Mouse (Mus musculus) heart, postnatal 14 days (tissue): ENCODE results near the gene Flt3l. TPM values are rescaled to one million over a fixed set of nuclear protein-coding genes. Genes with fewer than 3 reads are reported as not detected.
A peak's percentile ranks its signal among the peaks of the same experiment; 100 is the strongest.

Experiments
- DNase-seq, 2 experiments: peaks; one replicate each; pipeline ENCODE4 v3.0.0; 2021 to 2022
- intact Hi-C: fragments of 180-260 bp; cut with DNase I; formaldehyde crosslinking; loops from one replicate; pipeline ENCODE4 v1.15.1; 2025
- total RNA-seq, 2 experiments: library from RNA; stranded (reverse); gene quantifications; 2 replicates each; pipeline ENCODE4 v1.2.3; 2021

The Flt3l gene
- total RNA-seq, 2 experiments from 2014 or later: 4.3 to 5.8 TPM

DNA sequence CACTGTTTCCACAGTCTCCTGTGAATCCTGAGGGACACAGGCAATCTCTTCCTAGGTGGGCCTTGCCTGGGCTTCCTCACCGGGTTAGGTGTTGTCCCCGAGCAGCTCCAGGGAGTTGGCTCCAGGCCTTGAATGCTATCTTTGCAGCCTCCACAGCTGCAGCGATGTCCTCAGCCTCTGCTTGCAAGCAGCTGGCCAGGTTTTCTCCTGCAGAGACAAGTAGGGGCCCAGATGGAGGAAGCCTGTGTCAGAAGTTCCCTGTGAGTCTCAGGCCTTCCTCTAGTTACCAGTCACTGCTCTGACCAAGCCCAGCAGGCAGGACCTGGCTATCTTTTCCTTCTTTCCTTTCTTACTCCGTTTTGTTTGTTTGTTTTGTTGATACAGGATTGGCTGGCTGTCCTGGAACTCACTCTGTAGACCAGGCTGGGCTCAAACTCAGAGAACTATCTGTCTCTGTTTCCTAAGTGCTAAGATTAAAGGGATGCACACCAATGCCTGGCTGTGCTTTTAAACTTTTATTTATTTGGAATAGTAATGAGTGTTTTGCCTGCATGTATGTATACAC is 12.4 kb upstream of the Flt3l start:
- intact Hi-C loops: no loop called here
- DNase-seq: peak; percentile 46 to 51

GRCm38 (mm10) chr7:45147899-45148298 is 11.7 kb upstream of the Flt3l start:
- DNase-seq: no peak
- intact Hi-C loops: no loop called here

DNA sequence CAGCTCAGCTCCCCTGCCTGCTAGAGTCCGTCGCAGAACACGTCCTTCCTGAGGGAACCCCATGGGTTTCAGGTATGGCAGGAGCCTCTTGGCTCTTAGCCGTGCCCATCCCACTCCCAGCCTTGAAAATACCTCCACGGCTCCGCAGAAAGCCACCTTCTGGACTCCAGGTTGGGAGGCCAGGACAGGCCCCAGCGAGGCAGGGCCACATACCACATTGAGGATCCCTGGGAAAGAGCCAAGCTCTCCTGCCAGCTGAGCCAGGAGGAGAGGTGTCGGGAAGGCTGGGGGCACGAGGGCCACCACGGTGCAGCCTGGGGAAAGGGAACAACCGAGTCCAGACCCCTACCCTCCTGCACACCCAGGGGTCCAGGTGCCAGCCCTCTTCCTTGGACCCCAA is 11.0 kb upstream of the Flt3l start:
- intact Hi-C loops: no loop called here
- no peak for DNase-seq

DNA sequence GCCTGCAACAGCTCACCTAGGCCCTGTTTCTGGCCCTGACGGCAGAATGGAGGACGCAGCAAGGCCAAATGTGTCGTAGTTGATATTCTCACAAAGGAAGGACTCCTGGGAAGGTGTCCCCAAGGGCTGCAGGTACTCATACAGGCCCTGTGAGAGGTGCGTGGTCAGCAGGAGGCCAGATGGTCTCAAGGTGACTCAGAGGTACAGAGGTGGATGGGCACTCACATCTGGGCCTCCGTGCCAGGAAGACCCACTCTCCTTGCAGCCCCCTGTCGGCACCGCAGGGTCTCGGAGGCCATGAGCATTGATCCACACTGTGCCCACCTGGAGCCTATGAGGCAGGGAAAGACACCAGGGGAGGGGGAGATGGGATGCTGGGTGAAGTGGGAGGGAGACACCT is 9.2 kb upstream of the Flt3l start:
- intact Hi-C loops: no loop called here

GRCm38 (mm10) chr7:45144368-45145174 is 8.3 kb upstream of the Flt3l start:
- intact Hi-C loops: no loop called here
- peak; percentile 35 to 45 for DNase-seq

More for the DNA sequence above, 9.2 kb upstream of the Flt3l start:
- no peak for DNase-seq

DNA sequence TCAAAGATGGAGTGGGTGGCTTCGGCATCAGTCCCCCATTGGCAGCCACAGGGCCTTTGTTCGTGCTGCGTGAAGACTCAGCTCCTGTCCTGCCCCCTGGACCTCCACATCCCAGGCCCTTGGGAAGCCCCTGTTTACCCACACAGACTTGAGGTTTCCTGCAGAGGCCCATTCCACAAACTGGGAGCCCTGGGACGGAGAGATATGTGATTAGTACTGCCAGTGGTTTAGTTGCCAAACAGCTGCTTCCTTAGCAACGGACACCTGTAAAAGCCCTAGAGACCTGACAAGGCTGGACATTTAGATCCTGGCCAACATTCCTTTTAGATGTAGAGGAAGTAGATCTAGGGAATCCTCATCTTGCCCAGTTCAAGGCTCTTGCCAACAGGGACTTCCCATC is 5.7 kb upstream of the Flt3l start:
- DNase-seq: no peak
- intact Hi-C loops: no loop called here

DNA sequence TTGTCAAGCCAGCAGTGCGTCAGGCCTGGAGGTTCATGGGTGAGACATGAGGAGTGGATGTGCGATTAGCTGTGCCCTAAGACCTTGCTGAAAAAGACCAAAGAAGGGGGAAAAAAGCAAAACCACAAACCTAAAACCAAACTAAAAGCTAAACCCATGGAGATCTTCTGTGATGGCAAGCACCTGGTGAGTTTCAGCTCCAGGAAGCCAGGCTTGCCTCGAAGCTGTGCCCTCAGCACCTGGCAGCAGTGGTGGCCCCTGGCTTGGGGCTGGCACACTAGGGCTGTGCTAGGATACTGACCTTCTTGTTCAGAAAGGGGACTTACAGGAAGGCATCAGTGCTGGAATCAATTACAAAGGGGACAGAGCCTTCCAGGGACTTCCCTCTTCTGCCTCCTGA is 5.1 kb upstream of the Flt3l start:
- intact Hi-C loops: no loop called here

GRCm38 (mm10) chr7:45139904-45140723 is 3.9 kb upstream of the Flt3l start:
- intact Hi-C loops: no loop called here
- no peak for DNase-seq

More for the DNA sequence above, 5.1 kb upstream of the Flt3l start:
- DNase-seq: no peak

DNA sequence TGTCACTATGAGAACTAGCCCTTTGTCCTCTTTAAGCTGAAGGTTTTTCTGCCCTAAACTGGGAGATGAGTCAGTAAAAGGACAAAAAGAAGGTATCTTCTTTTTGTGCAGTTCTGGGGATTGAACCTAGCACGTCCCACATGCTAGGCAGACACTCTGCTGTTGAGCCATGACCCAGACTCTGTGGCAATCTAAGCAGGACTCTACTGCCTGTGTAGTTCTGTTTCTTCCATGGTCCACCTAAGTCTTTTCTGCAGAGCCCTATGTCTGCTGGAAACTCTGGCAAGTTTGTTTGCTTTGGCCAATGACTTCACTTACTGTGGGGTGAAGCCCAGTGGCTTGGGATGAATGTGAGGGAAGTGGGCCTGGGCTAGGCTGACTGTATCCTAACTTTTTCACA is 2.2 kb upstream of the Flt3l start:
- intact Hi-C loops: no loop called here
- no peak for DNase-seq

DNA sequence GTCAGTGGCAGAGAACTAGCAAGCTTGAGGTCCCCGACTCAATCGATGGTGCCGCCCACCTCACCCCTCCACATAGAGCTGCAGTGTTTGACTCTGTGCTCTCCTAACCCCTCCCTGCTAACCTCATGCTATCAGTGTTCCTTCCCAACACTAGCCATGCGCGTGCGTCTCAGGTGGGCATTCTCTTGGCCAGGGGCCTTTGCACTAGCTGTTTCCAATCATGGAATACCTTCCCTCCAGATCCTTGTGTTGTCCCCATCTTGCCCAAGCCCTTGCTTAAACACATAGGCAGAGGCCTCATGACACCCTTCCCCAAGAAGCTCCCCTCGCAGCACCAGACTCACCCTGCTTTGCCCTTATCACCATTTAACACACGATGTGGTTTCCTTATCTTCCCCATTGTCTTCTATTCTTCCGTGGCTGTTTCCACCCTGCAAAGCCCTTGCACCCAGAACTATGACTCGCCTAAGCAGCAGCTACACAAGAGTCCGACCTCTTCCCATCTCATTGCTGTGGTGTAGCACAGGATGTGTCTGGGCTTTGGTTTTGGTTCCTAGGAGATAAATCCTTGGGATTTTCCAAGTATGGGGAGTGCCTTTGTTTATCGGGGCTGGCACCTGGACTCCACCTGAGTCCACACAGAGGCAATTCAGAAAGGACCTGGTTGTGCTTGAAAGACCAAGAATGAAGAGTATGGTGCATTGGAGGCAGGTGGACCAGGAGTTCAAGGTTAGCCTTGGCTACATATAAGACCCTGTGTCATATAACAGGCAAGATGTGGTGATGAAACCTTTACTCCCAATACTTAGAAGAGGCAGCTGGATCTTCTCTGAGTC is 1.2 kb upstream of the Flt3l start:
- intact Hi-C loops: no loop called here

GRCm38 (mm10) chr7:45135370-45135769 is 862 bp downstream of the Flt3l start:
- no peak for DNase-seq
- intact Hi-C loops: no loop called here

More for the DNA sequence above, 1.2 kb upstream of the Flt3l start:
- no peak for DNase-seq

DNA sequence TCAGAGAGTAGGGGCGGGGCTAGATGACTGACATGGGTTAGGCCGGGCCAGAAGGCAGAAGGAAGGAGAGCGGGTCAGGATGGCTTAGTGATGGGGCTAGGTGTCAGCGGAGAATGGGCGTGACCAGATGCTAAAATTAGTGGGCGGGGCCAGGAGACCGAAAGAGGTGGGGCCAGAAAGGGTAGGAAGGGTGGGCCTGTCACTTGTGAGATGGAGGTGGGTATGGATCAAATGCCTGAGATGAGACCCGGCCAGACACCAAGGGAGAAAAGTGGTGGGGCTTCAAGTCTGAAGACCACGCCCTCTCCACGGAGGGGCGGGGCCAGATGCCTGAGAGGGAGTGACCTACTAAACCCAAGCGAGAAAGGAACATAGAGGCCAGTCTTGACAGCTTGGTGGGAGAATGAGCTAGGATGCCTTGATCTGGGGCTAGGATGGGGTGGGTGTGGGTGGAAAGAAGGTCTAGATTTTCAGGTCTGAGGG is 1.6 kb downstream of the Flt3l start:
- intact Hi-C loops: loop anchor here (5.0 kb wide), 1 partner anchor 152 kb away; no protein-coding TSS in a partner anchor
- DNase-seq: peak in 1 of 2 experiments; percentile 52

DNA sequence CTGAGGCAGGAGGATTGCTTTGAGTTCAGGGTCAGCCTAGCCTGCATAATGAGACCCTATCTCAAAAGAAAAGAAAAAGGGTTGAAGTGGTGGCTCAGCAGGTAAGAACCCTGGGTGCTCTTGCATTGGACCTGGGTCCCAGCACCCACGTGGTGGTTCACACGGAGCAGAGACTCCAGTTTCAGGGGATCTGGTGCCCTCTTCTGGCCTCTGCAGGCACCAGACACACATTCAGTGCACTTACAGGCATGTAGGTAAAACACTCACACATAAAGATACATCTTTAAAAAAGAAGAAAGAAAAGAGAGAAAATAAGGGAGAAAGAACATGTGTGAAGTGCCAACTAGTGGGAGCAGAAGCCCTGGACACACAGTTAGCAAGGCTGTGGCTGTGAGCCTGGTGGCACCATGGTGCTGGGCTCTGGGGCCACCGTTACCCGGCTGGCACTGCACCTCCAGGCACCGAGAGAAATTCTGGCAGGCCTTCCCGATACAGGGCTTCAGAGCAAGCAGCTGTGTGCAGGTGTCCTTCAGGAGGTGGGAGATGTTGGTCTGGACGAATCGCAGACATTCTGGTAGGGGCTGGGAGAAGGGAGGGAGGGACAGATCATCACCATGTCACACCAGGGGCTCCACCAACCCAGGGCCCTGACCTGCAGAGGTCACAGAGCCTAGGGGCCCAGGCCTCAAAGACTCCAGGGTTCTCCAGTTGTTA is 2.6 kb downstream of the Flt3l start:
- intact Hi-C loops: loop anchor here (5.0 kb wide), 1 partner anchor 151 kb away; no protein-coding TSS in a partner anchor
- DNase-seq: no peak

- intact Hi-C loops: loop anchor here (5.0 kb wide), 1 partner anchor 150 kb away; no protein-coding TSS in a partner anchor
- DNase-seq: no peak
Measured at GRCm38 (mm10) chr7:45131850-45132249, 4.4 kb downstream of the Flt3l start.

DNA sequence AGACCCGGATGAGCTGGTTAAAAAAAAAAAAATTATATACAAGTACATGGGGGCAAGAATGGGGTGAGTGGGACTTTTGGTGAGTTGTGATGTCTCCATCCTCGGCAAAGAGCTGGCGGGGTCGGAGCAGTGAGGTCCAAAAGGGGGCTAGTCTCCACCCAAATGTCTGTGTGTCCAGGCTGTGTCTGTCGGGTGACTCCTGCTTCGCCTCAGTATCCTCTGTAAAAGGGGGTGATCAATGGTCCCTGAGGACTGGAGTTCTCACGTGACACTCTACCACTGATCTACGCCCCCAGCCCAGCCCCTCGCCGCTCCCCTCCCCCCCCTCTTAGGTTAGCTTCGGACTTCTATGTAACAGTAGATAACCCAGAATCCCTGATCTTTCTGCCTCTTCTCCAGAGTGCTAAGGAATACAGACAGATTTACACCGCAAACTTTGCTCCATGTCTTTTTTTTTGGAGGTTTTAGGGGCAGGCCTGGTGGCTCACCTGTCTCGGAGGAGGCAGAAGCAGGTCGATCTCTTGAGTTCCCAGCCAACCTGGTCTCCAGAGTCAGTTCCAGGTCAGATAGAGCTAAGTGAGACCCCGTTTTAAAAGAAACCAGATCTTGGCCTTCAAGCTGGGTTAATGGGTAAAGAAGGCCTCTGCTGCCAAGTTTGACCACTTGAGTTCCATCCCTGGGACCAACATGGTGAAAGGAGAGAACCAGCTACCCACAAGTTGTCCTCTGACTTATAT is 6.3 kb downstream of the Flt3l start:
- DNase-seq: no peak
- intact Hi-C loops: loop anchor here (5.0 kb wide), 1 partner anchor 148 kb away; no protein-coding TSS in a partner anchor

DNA sequence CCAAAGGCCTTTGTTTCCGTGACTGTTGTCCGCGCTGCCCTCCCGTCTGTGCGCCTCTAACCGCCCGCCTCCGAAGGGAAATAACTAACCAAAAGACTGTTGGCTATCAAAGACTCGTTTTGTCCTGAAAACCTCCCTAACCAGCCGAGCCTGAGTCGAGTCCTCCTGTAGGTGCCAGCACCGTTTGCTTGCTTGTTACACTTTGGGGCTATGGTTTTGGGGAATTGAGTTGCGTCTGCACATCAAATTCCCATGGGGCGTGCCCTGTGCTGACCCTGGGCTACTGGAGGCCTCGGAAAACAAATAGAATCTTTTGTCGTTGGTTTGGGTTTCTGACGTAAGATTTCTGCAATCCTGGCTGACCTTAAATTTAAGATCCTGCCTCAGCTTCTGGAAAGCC is 6.9 kb downstream of the Flt3l start:
- DNase-seq: peak; percentile 54 to 62
- intact Hi-C loops: no loop called here

DNA sequence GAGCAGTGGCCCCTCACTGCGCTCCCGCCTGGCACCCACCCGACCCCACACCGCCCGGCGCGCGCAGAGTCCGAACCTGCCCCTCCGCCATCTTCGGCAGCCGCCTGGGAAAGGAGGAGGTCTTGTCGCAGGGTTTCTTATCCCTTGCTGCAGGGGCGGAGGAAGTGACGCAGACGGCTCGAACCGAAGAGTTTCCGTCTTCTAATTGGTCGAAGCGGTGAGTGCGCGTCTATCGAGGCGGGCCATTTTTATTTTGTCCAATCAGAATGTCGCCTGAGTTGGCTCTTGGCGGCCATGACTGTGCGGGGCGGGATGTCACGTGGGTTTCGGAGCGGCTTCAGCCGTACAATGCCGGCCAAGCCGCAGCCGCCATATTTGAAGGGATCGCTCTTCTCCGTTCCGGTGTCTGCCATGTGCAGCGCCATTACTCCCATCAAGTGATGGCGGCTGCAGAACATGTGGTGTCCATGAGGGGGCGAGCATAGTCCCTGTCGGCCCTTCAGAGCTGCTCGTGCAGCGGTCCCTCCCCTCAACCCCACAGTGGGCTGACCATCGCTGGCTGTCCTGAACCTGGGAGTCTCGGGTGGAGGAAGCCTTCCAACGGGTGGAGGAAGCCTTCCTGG is 7.5 kb downstream of the Flt3l start, which contains the start of gene Rpl13a:
Rpl13a (minus strand) TSS at position 138 of the 623 bp plus-strand sequence.
- intact Hi-C loops: no loop called here
- peak; percentile 96 to 97 for DNase-seq

- no peak for DNase-seq
Measured at GRCm38 (mm10) chr7:45127700-45128224, 8.5 kb downstream of the Flt3l start.

More at GRCm38 (mm10) chr7:45127700-45128224, 8.5 kb downstream of the Flt3l start:
- intact Hi-C loops: no loop called here
